Mouse (Mus musculus) layer of hippocampus, adult 18-20 months (tissue): Measurements from ENCODE around the gene Ppp2r5b. TPM values are rescaled to one million over a fixed set of nuclear protein-coding genes. Genes with fewer than 3 reads are reported as not detected.
A peak's percentile ranks its signal among the peaks of the same experiment; 100 is the strongest.

ENCODE experiments used
- DNase-seq, 2 experiments: peaks; one replicate each; pipeline ENCODE4 v3.0.0; 2022; ENCODE audit warnings: low spot score in 2 of 2
- long read RNA-seq: library from polyadenylated mRNA; stranded (forward); transcript quantifications from one replicate; pipeline ENCODE4 v2.0.0, GENCODE M21; 2021
- total RNA-seq, 2 experiments: library from RNA; stranded (reverse); gene quantifications; 2 replicates each; pipeline ENCODE4 v1.2.3; 2021

The Ppp2r5b gene
- total RNA-seq: 100 to 1,000 TPM; 133 TPM
- long read RNA-seq, transcript Ppp2r5b-201 (14 exons, 2,742 nt): major isoform, 248 of 306 reads
- long read RNA-seq, partial matches to known transcripts: 7 of 306 reads
- long read RNA-seq, other reads (novel, unspliced or antisense): 51 of 306 reads

DNA sequence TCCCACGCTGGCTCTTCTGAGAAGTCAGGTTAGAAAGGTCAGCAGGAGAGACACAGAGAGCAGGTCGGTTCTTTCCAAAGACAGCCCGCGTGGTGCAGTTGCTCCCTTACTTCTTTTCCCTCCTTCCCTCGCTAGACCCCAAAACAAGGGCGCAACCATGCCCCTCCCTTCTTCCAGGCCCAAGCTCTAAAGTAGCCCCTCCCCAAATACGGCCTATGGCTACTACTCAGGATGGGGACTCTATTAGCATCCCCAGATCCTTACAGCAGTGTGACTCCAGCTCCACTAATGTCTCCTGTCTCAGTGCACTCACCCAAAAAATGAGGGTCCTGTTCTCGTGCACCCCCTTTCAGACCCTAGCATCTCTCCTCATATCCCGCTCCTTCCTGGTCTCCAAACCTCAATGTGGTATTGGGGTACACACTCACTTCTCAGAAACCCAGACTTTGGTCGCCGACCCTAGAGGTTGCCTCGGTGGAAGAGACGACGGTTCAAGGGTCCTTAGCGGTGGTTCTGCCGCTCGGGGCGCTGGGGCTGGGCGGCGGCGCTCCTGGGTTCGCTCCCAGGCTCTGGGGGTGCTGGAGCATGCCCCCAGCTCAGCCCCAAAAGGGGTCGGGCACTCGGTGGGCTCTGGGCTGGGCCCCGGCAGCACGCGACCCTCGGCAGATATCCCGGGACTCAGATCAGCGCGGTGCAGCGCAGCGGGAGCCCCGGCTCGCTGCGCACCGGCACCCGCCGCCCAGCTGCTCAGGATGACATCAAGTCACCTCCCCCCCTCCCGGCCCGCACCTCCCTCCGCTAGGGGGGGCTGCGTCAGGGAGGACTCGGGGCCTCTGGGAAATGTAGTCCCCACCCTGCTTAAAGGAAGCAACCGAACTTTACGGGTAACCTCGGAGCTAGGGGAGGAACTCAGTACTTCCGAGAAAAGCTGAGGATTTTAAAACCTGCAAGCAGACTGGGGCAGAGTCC is at the start of gene Ppp2r5b:
TSS of gene Ppp2r5b (minus strand) at position 789 of the 969 bp plus-strand sequence.
- DNase-seq: peak; percentile 89 to 96

DNA sequence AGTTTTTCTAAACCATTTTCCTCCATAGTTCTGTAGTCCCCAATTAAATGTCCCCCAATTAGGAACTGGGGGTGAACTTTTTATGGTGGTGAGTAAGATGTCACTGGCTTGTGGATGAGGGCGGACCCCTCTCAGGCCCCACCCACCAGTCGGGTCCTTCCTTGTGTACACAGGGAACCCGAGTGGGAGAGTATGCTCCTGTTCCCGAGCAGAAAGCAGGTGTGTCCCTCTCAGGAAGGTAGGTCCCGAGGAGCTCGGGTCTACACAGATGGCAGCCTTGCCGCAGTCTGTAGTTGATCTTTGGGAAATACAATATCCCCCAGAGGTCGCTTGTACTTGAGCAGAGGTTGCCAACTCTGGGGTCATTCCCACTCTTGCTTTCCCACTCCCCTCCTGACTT is 49.6 kb upstream of the Ppp2r5b start:
- no peak for DNase-seq

DNA sequence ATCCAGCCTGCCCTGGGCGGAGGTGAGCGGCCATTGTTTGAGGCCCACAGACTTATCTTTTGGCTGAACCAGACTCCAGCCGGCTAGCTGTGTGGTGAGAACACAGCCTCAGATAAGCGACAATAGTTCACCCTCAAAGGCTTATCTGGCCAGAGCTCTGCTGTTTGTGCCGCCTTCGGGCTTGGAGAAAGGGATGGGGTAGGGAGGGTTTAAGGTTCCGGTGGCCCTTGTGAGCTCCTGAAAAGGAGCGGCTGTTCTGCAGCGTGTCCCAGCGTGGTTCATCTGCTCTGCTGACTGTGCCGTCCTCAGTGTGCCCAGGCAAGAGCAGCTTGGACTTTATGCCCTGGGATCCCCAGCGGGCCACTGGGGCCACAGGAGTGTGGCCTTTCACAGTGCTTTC is 48.8 kb upstream of the Ppp2r5b start:
- DNase-seq: no peak

DNA sequence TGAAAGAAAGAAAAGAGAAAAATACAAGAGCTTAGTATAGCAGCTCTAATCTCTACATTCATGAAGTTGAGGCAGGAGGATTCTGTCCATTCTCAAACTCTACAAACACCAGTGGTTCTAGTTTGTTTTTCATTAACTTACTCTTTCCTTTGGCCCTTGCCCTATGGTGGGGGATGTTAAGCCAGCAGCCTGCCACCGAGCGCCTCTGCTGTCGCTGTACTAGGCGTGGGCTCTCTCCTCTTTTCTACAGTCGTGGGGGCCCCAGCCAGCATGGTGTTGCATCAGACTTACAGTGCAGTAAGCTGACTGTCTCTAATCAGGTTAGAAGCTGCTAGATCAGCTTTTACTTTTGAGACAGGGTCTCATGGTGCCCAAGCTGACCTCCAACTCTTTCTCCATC is 47.3 kb upstream of the Ppp2r5b start:
- DNase-seq: no peak

DNA sequence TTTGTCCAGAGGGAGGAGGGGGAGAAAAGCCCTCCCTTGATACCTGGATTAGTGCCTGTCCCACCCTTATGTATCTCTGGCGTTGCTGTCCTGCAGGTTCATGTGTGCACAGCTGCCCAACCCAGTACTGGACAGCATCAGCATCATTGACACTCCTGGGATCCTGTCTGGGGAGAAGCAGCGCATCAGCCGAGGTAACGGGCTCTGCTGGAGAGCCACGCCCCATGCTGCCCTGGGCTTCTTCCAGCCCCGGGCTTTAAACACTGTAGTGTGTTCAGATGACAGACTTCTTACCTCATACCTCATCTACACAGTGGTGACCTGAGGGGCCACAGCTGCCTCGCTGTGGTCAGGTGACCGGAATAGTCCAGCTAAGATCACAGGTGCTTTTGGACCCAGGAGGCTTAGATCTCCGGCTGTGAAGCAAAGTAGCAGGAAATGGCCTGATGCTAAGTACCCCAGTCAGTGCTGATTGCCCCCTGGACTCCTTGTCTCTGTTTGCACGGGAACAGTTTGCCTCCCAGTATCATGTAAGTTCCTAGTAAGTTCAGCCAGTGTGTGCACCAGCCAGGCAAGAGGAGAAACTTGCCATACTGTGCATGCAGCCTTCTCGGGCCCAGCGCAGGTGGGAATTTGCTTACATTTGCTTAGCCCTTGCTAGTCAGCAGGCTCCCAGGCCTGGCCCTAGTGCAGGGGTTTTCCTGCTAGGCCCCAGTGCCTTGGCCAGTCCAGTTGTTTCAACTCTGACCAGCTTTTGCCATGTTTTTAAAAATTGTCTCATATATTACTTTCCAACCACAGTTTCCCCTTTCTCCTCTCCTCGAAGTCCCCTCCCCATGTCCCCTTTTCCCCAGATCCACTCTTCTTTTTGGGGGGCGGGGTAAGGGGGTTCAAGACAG is 45.7 kb upstream of the Ppp2r5b start:
- no peak for DNase-seq

DNA sequence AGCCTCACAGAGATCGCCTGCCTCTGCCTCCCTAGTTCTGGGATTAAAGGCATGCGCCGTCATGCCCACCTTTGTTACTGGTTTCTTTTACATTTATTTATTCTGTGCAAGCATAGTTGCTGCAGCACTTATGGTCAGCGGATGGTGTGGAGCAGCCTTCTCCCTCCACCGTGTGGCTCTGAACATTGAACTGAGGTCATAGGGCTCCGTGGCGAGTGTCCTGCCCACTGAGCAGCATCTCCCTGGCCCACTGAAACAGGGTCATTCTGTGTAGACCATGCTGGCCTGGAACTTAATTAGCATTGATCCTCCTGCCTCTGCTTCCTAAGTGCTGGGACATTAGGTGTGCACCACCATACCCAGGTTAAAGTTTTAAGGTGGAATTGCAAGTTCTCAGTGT is 44.9 kb upstream of the Ppp2r5b start:
- no peak for DNase-seq

DNA sequence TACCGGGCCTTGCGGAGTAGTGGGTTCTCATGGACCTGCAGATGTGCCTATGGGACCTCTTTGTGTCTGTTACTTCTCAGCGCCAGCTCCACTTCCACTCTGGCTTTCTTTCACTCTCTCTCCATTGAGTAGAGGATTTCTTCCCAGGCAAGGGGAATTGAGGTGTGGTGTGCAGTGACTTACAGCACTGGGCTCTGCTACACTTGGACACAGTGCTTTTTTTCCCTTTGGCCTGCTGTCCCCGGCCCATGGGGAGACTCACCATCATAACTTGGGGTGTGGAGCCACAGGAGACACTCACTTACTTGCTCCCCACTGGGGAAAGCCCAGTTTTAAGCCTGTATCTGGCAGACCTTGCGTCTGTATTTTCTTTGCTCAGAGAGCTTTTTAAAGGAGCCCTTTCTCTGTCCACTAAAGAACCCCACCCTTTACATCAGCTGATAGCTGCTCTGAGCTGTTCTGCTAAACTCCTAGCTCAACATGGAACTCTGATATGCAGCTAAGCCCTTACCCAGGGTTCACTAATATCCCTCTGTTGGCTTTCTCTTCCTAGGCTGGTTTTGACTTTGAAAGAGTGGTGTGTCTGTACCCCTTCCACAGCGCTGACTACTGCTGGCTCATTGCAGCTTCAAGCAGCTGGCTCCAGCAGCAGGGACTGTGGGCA is 43.9 kb upstream of the Ppp2r5b start:
- DNase-seq: no peak

DNA sequence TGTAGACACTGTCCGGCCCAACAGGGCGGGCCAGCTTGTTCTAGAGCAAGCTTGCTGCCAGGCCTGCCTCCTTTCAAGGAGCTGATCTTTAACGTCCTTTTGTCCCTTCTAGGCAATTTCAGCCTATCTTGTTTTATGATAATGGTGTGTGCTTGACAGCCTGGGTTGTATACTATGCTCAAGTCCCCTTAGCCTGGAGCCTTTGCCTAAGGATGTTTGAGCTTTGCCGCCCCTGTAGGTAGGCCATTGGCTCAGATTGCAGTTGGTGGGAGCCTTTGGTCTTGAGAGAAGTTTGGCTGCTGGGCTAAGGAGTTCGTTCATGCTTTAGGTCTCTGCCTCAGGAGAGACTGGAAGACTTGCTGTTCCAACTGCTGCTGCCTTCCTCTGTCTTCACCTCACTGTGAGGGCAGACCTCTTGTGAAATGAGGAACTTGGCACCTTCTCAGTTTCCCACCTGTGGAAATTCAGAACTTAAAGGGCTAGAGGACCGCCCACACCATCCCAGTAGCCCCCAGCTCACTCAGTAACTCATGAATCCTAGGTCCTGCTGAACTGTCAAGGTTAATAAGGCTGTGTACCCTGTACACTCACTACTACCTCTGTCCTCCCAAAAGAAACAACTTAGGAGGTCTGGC is 42.9 kb upstream of the Ppp2r5b start:
- no peak for DNase-seq

DNA sequence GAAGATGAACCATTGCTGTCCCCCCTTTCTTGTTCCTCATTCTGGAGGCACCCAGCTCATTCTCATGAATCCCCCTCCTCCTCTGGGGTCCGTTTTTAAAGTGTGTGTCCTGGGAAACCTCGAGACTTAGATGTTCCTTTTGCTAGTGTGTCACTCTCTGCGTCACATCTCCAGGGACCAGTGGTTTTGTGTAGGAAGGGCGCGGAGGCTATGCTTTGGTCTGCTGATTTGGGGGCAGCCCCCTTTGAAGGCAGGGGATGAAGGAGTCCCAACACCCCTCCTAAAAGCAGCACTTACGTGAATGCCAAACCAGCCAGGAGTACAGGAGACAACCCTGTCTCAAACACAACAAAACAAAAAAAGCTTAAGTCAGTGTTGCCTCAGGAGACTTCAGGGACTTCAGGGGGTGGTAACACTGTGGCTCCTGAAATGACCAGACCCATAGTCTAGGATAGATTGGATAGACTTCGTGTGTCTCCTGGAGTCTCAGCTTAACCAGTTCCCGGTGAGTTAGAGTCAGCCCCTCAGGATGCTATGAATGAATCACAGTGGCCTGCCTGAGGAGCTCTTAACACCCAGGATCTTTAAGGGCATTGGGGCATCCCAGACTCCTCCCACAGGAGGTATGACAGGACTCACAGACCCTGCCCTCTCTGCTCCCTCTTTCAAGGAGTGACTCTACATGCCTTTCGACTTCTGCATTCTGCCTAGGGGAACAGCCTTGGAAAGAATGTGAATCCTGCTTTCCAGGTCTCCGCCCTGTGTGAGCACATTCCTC is 42.2 kb upstream of the Ppp2r5b start:
- DNase-seq: no peak

DNA sequence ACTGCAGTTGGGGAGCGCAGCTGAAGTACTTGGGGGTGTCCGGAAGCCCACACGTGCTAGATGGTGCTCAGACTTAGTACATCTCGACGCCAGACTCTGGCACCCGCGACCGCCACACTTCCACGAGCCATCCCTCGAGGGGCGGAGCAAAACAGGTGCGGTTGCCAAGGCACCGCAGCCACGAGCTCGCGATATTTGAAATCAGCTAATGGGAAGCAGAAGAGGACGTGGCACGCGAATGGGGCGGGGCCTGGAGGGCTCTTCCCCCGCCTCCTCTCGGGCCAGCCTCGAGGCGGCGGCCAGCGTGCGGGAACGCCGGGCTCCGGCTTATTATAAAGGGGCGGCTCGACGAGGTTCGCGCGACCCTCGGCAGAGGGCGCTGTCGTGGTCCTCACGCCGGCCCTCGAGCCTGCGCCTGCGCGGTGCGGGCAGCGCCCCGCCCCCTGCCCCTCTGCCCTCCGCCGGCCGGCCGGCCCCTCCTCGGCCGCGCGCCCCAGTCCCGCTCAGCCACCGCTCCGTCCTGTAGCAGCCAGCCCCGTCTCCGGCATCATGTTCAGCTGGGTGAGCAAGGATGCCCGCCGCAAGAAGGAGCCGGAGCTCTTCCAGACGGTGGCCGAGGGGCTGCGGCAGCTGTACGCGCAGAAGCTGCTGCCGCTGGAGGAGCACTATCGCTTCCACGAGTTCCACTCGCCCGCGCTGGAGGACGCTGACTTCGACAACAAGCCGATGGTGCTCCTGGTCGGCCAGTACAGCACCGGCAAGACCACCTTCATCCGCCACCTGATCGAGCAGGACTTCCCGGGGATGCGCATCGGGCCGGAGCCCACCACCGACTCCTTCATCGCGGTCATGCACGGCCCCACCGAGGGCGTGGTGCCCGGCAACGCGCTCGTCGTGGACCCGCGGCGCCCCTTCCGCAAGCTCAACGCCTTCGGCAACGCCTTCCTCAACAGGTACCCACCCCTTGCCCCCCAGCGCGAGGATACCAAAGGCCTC is 41.1 kb upstream of the Ppp2r5b start, which contains the start of gene Ehd1:
TSS of gene Ehd1 (plus strand) at position 300 of the 996 bp plus-strand sequence.
- peak; percentile 96 to 98 for DNase-seq

DNA sequence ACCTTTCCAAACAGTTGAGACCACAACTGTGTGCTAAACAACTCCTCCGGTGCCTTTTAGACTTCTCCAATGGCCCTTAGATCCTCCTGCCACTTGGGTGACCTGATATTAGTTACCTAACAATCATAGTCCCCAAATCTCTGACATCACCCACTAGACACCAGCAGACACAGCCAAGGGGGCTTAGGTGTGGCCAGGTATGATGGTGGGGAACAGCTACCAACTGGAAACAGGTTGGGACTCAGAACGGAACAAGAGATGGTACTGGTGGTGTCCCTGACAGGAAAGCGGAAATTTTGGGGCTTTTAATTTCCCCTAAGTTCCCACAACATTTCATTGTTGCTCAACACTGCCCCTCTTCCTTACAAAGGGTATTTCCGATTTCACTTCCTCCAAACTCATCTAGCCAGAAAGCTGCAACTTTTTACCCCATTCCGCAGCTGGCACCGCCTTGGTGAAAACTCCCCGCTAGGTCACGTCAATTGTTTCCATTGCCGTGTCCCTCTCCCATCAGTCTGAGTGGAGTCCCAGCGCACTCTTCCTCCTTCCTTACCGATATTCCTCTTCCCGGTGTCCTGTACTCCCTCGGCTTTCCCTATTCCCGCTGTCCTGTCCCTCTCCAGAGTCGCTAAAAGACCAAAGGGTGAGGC is 40.2 kb upstream of the Ppp2r5b start:
- no peak for DNase-seq

DNA sequence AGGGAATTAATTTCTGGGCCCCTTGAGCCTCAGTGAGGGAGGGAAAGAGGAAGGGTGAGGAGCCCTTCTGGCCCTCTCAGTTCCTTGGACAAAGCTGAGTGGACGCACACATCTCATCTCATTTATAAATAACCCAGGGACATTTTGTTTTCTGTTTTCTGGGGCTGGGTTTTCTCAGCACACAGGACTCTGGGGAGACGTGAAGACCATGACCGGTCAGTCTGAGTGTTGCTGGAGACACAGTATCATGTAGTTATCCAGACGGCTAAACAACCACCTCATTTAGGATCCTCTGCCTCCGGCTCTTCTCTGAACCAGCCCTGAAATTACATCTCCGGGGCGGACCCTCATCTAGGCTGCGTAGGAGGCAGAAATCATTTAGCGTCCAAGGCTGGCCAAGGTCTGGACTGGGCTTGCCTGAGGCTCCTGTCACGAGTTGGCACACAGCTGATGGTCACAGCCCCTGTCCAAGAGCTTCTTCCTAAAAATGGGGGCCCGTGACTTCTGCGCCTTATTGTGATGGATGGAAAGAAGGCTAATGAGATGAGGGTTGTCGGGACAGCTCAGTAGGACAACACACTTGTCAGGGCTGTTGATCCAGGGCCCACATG is 38.4 kb upstream of the Ppp2r5b start:
- DNase-seq: no peak

DNA sequence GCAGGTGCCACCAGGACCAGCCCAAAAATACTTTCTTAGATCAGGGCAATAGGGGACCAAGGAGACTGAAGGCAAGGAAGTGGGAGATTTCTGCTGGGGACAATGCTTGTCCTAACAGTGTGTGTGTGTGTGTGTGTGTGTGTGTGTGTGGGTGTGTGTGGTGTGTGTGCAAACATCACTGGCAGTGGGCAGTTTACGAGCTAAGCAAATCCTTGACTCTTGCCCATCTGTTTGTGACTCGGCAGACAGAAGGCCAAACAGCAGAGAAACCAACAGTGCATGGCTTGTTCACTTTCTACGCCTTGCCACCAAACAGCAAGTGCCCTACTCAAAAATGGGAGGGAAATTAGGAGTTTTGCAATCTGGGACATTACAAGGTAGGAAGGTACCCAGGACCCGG is 37.9 kb upstream of the Ppp2r5b start:
- no peak for DNase-seq

DNA sequence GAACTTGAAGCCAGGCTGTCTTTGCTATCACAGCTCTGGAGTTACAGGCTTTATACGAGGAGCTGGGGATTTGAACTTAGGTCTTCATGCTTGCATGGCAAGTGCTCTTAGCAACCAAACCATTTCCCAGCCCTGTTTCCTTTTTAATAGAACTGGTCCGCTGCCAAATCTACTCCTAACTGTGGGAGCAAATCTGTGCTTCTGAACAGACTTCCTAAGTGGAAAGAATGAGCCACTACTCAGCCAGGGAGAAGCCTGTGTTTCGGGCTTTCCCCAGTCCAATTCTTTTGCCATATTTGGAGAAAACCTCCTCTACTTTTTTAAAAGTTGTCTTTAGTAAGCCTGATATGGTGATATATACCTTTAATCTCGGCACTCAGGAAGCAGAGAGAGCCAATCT is 37.1 kb upstream of the Ppp2r5b start:
- peak in 1 of 2 experiments; percentile 77 for DNase-seq

DNA sequence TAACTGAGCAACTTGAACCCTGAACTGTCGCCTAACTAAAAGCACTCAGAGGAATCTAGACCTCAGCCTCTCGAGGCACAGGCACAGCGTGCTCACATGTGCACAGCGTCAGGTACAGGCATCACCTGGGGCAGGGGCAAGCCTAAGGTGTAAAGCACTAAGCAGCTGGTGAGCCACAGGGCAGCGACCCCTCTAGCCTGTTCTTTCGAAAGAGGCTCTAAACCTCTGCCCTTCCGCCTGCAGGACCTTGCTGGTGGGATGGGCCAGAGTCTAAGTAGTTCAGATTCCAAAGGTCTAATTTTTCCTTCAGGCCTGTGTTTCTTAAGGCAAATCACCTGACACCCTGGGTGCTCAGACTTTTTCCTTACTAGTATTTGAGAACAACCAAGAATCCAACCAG is 36.4 kb upstream of the Ppp2r5b start:
- DNase-seq: no peak

DNA sequence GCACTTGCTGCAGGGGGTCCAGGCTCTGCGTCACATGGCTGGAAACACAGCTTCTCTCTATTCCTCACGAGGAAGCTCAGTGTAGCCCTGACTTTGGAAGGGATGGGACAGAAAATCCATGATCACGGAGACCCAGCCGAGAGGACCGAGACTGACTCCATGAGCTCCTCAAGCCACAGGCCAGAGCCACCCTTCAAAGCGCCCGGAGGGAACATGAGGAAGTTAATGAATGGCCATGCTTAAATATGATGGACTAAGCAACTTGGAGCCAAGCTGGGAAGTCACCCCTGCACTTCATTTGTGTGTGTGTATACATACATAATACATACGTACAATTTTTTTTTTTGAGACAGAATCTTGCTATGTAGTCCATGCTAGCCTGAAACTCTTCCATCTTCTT is 35.5 kb upstream of the Ppp2r5b start:
- DNase-seq: no peak

DNA sequence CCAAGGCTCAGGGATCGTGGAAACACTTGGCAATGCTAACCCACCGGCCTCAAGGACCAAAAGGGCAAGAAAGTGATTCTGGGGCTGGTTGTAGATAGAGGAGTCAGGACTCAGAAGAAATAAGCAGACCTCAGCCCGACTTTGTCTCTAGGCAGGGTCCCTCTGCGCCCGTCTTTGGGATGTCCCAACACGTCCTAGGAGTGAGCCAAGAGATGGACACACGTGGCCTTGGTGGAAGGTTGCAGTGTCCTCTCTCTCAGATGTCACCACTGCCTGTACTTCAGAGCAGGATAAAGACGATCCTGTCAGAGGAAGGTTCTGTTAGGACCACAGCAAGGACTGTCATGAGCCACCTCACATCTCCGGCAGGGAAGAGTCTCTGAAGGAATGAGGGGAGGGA is 35.0 kb upstream of the Ppp2r5b start:
- DNase-seq: no peak
